14 mouse cellular contexts compared by ENCODE assay signal in the genomic region with DNA sequence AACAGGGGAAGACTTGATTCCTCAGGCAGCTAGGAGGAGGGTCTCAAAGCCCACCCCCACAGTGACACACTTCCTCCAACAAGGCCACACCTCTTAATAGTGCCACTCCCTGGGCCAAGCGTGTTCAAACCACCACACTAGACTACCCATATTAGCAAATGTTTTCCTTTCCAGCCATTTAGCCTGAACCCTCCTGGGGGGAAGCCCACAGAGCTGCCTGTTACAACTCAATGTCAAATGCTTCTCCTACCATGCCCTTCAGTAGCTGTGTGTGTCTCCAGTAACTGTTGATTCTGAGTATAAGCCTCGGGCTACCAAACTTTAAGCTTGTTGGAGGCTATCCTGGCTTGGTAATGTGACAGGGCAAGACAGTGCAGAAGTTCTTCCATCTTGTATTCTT.
"Had no signal": no experiment of that assay in that cellular context is flagged by ENCODE, and none has a peak within 500 bp of the region (broad histone marks: within the 10 kb centered on the region; RNA-seq: fewer than 3 reads in every experiment).

No protein-coding gene starts in this region.

- H3K9ac ChIP-seq: limb, embryonic 13.5 days; liver, embryonic 12.5 days; liver, embryonic 15.5 days; lung, embryonic 15.5 days; midbrain, embryonic 12.5 days had no signal

- H3K27ac ChIP-seq: liver, embryonic 12.5 days; liver, embryonic 15.5 days; lung, embryonic 15.5 days; midbrain, embryonic 12.5 days had no signal

- H3K4me2 ChIP-seq: limb, embryonic 13.5 days; liver, embryonic 12.5 days; liver, embryonic 15.5 days; lung, embryonic 15.5 days; midbrain, embryonic 12.5 days had no signal

- H3K27me3 ChIP-seq: limb, embryonic 13.5 days; liver, embryonic 12.5 days; liver, embryonic 15.5 days; lung, embryonic 15.5 days; midbrain, embryonic 12.5 days had no signal

- DNase-seq: liver; lung, adult 18-20 months; lung, postnatal 10 days; lung, postnatal 36 days; thymus, adult 2 months; thymus, postnatal 14 days; thymus, postnatal 4 days had no signal

- H3K9me3 ChIP-seq: limb, embryonic 10.5 days; liver, embryonic 12.5 days; liver, embryonic 15.5 days; lung, embryonic 15.5 days; midbrain, embryonic 12.5 days had no signal

- H3K4me3 ChIP-seq: limb, embryonic 10.5 days; limb, embryonic 13.5 days; liver, embryonic 12.5 days; liver, embryonic 15.5 days; lung, embryonic 15.5 days; megakaryocyte, embryonic 14.5 days; midbrain, embryonic 12.5 days had no signal

- ATAC-seq: liver, embryonic 12.5 days had no signal

- H3K4me1 ChIP-seq: liver, embryonic 12.5 days; liver, embryonic 15.5 days had no signal

- H3K36me3 ChIP-seq: limb, embryonic 10.5 days; limb, embryonic 13.5 days; liver, embryonic 12.5 days; liver, embryonic 15.5 days; lung, embryonic 15.5 days; midbrain, embryonic 12.5 days had no signal
